Mouse (Mus musculus) cerebellum, adult 2 months (tissue): Measurements from ENCODE around the gene Dnah11. TPM values are rescaled to one million over a fixed set of nuclear protein-coding genes. Genes with fewer than 3 reads are reported as not detected.

ENCODE experiments used
- DNase-seq, 2 experiments: peaks; one replicate each; pipeline ENCODE4 v3.0.0; 2021
- H3K27ac ChIP-seq: fragments of 200-500 bp; 2 replicates; pipeline ENCODE4 v1.5.1; 2012; ENCODE audit warnings: low read length, control low read depth, inconsistent platforms; ENCODE audit not compliant: insufficient read depth
- H3K27me3 ChIP-seq: fragments of 200-500 bp; 2 replicates; pipeline ENCODE4 v1.6.1; 2012; ENCODE audit warnings: inconsistent platforms, mild to moderate bottlenecking, low read length, moderate library complexity; ENCODE audit not compliant: control insufficient read depth, insufficient read depth
- H3K4me1 ChIP-seq: fragments of 200-500 bp; 2 replicates; pipeline ENCODE4 v1.6.1; 2011; ENCODE audit warnings: low read length; ENCODE audit not compliant: control insufficient read depth, insufficient read depth
- H3K4me3 ChIP-seq: fragments of 200-500 bp; replicated peaks from 2 replicates; pipeline ENCODE3; 2011; ENCODE audit warnings: mild to moderate bottlenecking, low read depth, low read length, control low read depth; ENCODE audit not compliant: insufficient read depth
- CTCF ChIP-seq: fragments of 200-500 bp; IDR thresholded peaks from 2 replicates; pipeline ENCODE4 v1.5.1; 2011; ENCODE audit warnings: low read depth, mild to moderate bottlenecking, control low read depth, low read length, moderate library complexity, borderline replicate concordance; ENCODE audit not compliant: insufficient read depth
- POLR2A ChIP-seq: fragments of 200-500 bp; IDR thresholded peaks from 2 replicates; pipeline ENCODE4 v1.6.1; 2011; ENCODE audit warnings: low read length, control low read depth, borderline replicate concordance; ENCODE audit not compliant: insufficient read depth
- WGBS: fragments of 180-500 bp; shearing (Covaris S2); methylation state at CpG from one replicate; pipeline ENCODE4 v1.1.7; 2018; 5-methylcytosine and 5-hydroxymethylcytosine counted together
- polyA plus RNA-seq: library from polyadenylated mRNA; depleted of rRNA; stranded (reverse); fragments of >200 nt; gene quantifications from 2 replicates; pipeline ENCODE4 v1.2.3, GENCODE M21; 2012; rRNA removed

The Dnah11 gene
- polyA plus RNA-seq, 1 experiment, result 7.5 TPM

DNA sequence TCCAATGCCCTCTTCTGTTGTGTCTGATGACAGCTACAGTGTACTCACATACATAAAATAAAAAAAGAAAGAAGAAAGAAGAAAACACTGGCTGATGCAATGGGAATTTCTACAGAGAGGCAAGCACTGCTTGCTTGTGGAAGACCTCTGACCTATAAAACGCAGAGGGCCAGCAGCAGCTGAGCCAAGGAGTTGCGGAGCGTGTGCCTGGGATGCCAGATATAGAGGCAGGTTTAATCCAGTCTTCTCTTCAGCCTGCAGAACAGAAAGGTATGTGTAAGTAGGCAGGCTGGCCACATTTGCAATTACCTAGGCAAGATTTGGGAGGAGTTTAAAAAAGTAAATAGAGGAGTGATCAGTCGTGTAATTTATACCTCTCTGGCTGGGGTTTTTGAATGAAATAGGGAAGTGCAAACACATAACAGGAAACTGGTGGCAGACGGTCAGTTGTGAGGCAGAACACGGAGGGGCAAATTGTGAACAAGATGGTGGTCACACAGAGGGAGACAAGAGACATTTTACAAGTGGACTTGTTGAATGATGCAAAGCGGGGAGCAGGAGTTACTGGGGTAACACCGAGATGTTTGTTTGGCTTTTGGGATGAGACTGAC lies 367.4 kb downstream of the Dnah11 start:
- no peak for TF ChIP-seq CTCF
- no peak for TF ChIP-seq POLR2A
- H3K4me1 ChIP-seq, result no peaks in the 10 kb centered on the region
- no peak overlapping the region for H3K27ac ChIP-seq
- DNase-seq, result no peak
- no peak overlapping the region for H3K4me3 ChIP-seq
- H3K27me3 ChIP-seq, result no peaks in the 10 kb centered on the region
- WGBS, result 85% methylated on average over 8 of the region's 8 CpGs

GRCm38 (mm10) chr12:117828350-117828749 lies 370.5 kb downstream of the Dnah11 start:
- 76% methylated on average over 3 of the region's 3 CpGs for WGBS
- TF ChIP-seq CTCF, result no peak
- TF ChIP-seq POLR2A, result no peak
- H3K27ac ChIP-seq, result no peak overlapping the region
- H3K4me1 ChIP-seq, result no peaks in the 10 kb centered on the region
- DNase-seq, result no peak
- no peaks in the 10 kb centered on the region for H3K27me3 ChIP-seq
- H3K4me3 ChIP-seq, result no peak overlapping the region

Other genes starting within 250 kb of the Dnah11 start
- gene Sp4, start 102.4 kb upstream of the Dnah11 start, polyA plus RNA-seq, result 13.3 and 16.3 TPM in 2 replicates